Mouse (Mus musculus): ENCODE results near the gene Lrmda.

Gene Lrmda

DNA sequence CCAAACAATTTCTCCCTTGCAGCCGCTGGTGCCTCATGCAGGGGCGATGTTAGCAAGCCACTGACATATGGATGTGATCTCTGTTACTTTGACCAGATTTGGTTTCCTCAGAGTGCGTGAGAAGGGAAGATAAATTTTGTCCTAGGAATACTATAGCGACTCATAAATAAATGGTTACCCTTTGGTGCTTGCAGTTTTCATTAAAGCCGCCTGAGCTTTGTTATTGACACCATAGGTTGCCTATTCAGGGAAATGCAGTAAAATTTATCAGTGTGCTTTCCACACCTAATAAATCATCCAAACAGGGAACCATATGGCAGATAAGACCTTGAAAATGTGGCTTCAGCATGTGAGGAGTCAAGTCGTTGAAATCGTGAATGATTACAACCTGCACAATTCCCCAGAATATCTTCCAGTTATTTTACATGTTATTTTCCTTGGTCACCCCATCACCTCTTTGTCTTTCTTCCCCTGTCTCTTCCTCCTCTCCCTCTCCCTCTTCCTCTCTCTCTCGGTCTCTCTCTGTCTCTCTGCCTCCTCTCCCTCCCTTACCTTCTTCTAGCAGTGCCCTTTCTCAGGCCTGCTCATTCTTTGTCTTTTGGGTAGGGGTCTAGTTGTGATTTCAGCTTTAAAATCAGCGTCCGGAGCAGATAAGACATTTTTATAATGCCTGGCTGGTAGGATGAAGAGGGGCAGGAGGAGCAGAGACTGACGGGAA lies 148.7 kb downstream of the Lrmda start:
- CTCF ChIA-PET, result interaction anchor here in 1 of 4 experiments (0.6 kb wide), 2 partner anchors 46 to 186 kb away, joined by 3 to 4 read pairs; no protein-coding TSS in a partner anchor
- POLR2A ChIA-PET, result interaction anchor here in 1 of 4 experiments (0.6 to 1.3 kb wide), 2 partner anchors 11 to 146 kb away, joined by 4 read pairs; no protein-coding TSS in a partner anchor

DNA sequence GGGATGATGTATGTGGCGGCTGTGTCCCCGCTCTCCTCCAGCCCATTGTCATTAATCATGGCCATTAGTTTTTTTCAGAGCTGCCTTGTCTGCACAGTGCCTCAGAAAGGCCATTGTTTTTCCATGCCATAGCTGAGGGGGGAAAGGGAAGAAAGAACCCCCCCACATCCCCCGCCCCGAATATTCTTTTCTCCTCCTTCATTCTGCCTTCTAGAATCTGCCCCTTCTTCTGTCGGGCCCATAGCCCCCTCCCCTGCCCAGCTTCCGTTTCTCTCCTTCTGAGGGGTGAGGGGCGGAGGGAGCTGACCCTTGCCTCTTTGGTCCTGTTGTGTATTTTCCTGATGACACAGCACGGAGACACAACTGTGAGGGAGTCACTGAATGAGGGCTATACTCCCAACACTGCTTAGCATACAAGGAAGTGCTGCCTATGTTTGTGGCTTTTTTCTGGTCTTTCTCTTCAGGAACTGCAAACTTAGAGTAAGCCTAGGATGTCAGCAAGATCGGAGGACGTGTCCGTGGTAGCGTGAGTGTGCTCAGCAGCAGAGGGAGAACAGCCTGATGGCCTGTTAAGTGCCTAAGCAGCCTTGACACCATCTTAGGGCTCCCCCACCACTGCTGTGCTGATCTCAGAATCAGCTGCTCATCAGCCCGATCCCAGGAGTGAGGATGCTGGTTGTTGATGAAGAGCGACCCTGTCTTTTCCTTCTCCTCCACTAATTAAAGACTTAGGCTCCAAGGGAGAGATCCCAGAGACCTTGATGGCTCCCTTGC lies 149.5 kb downstream of the Lrmda start:
- CTCF ChIA-PET, result interaction anchor here in 1 of 4 experiments (0.6 kb wide), 2 partner anchors 114 to 187 kb away, joined by 4 to 17 read pairs; no protein-coding TSS in a partner anchor
- POLR2A ChIA-PET, result no interaction called here

DNA sequence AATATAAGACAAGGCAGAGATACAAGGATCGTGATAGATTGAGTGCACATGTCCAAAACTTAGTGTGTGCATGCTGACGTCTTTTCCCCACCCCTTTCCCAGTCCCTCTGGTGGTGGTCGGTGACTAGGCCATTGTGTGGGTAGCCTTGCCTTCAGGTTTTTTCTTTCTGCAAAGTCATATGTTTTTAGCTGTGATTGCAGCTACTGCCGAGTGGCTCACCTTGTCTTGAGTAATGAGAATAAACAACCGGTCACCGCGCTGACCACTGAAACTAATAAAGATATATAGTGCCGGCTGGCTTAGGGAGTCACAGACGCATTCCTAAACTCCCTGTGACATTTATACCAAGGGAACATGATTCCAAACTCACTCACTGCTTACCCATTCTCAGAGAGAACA lies 155.2 kb downstream of the Lrmda start:
- CTCF ChIA-PET, result no interaction called here

DNA sequence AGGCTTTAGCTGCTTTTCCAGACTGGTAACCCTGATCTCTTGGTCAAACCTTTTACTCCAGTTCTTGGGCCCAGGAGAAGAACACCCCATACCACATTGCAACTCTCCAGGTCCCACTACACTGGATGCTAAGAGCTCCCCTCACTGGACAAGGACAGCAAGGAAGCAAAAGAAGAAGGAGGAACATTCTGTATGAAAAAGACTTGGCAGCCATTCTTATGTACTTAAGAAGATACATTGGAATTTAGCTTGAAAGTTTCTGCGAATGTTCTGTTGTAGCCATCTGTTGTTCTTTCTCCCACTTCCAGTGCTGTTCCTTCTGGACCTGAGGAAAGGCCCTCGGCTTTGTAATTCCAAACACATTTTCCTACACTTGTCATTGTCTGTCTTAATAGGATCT lies 160.2 kb downstream of the Lrmda start:
- CTCF ChIA-PET, result no interaction called here
- POLR2A ChIA-PET, result interaction anchor here in 1 of 4 experiments (0.6 kb wide), 1 partner anchor 694 kb away, joined by 3 read pairs; no protein-coding TSS in a partner anchor

More for the DNA sequence above, 155.2 kb downstream of the Lrmda start:
- POLR2A ChIA-PET, result no interaction called here

DNA sequence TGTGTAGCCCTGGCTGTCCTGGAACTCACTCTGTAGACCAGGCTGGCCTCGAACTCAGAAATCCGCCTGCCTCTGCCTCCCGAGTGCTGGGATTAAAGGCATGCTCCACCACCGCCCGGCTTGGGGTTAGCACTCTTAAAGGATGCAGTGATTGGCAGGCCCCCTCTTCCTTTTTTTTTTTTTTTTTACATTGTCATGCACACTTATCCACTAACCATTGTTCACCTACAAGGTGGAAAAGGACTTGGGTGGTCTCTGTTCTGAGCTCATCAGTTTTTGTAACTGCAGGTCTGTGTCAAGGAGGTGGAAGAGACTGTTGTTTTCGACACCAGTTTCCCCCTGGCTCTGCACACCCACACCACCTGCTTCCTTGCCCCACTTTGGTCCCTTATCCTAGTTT lies 162.0 kb downstream of the Lrmda start:
- POLR2A ChIA-PET, result no interaction called here

DNA sequence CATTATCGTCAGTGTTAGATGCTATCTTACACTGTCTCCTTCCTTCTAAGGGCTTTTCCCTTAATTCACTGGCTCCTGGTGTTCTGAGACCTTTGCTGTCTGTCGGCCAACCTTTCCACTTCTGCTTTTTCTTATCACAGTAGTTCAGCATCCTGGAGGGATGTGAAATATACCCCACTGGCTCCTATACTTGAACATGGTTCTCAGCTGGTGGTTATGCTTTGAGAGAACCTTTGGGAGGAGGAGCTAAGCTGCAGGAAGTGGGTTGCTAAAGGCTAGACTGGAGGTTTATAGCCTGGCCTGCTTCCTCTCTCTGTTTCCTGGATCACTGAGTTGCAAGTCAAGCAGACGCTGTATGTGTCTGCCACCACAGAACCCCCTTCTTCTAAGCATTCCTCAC lies 163.7 kb downstream of the Lrmda start:
- ChIA-PET CTCF (no interaction called here), POLR2A (interaction anchor here in 1 of 4 experiments (0.6 kb wide), 1 partner anchor 23 kb away, joined by 3 read pairs; no protein-coding TSS in a partner anchor)

More for the DNA sequence above, 162.0 kb downstream of the Lrmda start:
- CTCF ChIA-PET, result no interaction called here

DNA sequence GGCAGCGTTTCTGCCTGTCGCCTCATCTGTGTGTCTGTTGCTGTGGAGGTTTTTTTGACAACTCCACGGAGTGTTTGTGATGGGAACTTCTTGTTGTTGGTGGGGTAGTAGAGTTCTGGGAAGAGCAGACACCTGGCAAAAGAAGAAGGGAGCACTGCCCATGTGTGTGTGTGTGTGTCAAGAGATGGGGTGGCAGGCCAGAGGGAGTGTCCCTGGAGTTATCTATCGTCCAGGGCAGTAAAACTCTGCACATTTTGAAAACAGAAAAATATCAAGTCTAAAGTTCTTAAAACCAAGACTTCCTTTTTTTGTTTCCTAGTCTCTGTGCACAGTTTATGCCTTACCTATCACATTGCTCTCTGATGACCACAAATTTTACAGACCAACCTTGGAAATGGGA lies 165.9 kb downstream of the Lrmda start:
- ChIA-PET CTCF (no interaction called here), POLR2A (no interaction called here)

DNA sequence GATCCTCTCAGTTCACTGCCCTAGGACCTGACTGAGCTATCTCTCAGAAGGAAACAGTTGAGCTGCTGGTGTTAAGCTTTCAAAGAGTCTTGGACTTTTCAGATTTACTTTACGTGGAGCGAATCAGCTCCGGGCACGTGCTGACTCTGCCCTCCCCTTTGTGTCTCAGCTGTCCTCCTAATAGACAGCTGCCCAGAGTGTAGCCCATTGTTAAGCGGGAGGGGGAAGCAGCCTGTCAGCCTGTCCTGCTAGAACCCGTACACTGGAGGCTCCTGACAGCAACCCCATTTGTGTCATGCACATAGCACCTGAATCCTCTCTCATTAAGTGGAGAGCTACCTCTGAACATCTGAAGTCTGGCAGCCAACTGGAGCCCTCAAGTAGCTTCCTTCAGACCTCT lies 170.6 kb downstream of the Lrmda start:
- ChIA-PET POLR2A (no interaction called here), CTCF (no interaction called here)

DNA sequence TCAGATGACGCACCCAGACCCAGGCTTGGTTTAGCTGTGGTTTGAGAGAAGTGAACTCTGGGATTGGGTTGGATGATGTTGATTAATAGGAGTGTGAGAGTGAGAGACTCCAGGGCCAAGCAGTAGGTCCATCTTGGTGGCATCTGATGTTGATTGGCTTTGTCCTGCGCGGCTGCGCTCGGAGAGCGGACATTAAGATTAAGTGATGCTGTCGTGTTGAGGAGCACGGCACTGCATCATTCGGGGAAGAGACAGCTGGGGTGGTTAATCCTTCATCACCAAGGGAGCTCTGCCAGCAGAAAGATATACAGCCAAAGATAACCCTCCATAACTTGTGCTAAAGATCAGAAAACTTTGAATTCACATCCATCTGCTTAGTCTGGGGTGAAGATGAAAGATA lies 172.7 kb downstream of the Lrmda start:
- ChIA-PET CTCF (interaction anchor here in 1 of 4 experiments (0.6 kb wide), 1 partner anchor 316 kb away, joined by 3 read pairs; no protein-coding TSS in a partner anchor), POLR2A (no interaction called here)

DNA sequence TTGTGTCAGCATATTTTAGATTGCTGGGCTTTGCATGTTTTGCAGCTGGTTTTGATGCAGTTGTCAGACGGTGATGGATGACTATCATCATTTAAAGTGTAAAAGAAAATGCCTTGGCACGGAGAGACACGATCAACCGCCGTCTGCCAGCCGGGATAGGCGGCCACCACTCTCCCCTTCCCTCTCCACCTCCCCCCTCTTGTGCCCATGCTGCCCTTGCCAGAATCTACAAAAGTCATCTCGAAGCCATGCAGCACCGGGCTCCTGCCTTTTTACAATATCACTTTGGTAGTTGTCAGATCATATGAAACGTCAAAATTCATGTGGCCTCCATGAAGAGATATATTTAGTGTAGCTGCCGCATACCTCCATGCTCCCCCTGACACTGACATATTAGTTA lies 178.5 kb downstream of the Lrmda start:
- POLR2A ChIA-PET, result no interaction called here
- CTCF ChIA-PET, result no interaction called here

DNA sequence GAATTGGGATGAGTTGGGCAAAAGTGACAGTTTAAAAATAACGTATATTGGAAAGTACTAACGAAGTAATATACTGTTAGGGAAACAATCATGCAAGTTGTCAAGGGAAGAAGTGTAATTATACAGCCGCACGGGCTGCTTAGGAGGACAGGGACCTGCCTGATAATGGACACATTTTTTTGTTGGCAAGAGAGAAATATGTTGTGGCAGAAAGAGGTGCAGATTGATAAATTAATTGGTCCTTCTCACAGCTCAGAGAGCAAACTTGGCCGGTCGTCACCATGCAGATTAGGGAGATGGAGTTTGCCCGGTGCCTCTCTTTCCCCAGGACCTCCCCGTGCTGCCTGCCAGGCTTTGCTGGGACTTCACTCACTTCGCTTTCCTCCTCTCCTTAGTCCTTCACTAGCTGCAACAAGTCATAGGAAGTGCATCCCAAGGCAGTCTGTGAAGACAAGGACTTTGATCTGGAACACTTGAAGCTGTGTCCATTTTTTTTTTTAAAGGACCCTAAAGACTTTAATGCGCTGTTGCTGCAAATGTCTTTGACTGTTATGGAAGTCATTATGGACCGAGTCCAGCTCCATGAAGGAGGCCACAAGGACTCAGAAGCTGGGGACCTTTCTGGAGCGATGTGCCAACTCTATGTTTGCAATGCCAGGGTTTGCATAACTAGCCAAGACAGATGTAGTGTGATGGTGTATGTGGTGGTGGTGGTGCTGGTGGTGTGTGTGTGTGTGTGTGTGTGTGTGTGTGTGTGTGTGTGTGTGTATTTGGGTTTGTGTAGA lies 179.3 kb downstream of the Lrmda start:
- ChIA-PET CTCF (interaction anchor here in 1 of 4 experiments (0.5 kb wide), 1 partner anchor 256 kb away, joined by 3 read pairs; no protein-coding TSS in a partner anchor), POLR2A (no interaction called here)

DNA sequence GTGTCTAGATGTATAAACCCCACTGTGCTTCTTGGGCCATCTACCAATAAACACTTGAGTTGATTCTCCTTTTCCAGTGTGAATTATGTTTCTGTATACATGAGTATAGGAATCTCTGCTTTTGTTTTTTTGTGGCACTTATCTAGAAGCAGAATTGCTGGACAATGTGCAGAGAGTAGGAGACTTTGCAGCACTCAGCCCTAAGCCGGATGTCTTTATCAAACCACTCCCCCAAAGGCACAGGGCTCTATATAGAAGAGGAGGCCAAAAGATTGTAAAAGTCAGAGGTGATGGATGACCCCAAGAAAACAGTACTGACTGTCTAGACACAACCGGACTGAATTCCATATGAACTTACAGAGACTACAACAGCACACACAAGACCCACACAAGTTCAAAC lies 182.2 kb downstream of the Lrmda start:
- CTCF ChIA-PET, result no interaction called here
- POLR2A ChIA-PET, result no interaction called here

DNA sequence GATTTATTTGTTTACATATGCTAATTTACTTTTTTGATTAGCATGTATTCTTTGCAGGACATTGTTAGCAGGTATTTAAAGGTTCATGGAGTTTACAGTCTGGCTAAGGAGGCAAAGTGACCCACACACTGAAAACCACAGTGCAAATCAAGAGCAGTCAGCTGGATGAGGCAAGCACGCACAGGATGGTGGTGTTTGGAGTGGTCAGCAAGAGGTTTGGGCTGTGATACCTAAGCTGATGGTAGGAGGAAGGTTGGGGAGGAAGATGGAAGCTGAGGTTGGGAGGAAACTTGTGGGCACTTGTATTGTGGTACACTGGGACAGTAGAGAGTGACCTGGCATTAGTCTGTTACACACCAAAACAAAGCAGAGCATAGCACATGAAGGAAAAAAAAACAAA lies 191.1 kb downstream of the Lrmda start:
- ChIA-PET POLR2A (no interaction called here), CTCF (interaction anchor here in 1 of 4 experiments (0.7 kb wide), 1 partner anchor 11 kb away, joined by 4 read pairs; no protein-coding TSS in a partner anchor)

DNA sequence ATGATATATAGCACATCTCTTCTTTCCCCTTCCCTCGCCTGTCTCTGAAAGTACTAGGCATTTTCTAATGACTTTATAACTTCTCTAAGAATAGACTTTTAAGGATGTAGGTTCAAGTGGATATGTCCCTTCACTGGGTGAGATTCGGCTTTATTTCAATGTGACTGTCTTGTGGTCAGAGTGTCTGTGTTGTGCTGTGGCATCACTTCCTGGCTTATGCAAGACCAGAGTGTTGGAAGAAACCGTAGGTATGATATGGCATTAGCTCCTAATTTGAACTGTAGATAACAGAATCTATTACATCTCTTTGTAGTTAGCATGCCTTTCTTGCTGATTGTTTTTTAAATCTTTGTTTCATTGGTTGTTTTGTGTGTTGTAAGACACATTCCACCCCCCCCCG lies 198.7 kb downstream of the Lrmda start:
- POLR2A ChIA-PET, result interaction anchor here in 2 of 4 experiments (0.6 kb wide), 2 partner anchors 186 to 1039 kb away, joined by 3 read pairs; no protein-coding TSS in a partner anchor
- CTCF ChIA-PET, result interaction anchor here in 1 of 4 experiments (0.6 kb wide), 1 partner anchor 829 kb away, joined by 3 read pairs; no protein-coding TSS in a partner anchor

DNA sequence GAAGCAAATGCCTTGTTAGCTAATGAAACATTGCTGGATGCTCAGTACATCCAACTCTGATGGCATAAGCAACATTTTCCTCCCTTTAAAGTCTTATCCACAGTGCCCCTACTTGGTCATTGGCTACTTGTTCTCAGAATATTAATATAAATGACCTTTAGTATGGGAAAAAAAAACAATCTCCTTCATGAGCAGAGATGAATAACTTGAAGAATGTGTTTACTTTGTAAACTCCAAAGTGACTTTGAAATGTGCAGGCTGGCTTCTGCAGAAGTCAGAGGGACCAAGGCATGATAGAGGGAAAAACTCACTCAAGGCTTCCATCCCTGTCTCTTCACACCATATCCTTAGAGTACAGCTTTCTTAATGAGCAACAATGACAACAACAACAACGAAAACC lies 202.5 kb downstream of the Lrmda start:
- ChIA-PET CTCF (interaction anchor here in 1 of 4 experiments (0.6 kb wide), 1 partner anchor 11 kb away, joined by 4 read pairs; no protein-coding TSS in a partner anchor), POLR2A (no interaction called here)

DNA sequence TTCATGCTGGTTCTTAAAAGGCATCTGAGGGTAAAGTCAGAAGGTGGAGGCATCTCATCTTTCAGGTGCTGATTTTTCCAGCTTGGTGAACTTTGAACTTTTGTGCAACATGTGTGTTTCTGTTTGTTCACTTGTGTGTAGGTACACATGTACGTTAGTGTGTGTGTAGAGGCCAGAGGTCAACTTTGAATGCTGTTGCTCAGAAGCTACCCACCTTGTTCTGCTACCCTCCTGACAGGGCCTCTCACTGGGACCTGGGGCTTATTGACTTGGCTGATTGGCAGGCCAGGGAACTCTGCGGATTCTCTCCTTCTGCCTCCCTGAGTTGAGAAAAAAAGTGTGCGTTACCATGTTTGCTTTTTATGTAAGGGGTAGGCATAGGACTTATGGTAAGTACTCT lies 203.1 kb downstream of the Lrmda start:
- POLR2A ChIA-PET, result no interaction called here
- CTCF ChIA-PET, result no interaction called here

DNA sequence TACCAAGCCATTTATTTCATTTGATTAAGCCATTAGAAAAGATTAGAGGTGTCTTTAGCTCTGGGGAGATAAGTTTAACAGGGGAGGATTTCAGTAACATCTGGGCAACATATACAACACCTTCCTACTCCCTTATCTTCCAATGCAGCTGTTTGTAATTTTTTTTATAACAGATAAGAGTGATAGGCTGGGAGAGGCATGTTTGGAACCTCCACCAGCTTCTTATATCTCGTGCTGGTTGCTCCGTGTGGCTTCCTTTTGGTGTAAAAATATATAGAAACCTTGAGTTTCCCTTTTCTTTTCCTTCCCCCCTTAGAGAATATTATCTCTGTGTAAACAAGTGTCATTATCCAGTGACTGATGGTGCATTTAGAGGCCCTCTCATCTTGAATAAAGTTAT lies 206.7 kb downstream of the Lrmda start:
- POLR2A ChIA-PET, result no interaction called here

DNA sequence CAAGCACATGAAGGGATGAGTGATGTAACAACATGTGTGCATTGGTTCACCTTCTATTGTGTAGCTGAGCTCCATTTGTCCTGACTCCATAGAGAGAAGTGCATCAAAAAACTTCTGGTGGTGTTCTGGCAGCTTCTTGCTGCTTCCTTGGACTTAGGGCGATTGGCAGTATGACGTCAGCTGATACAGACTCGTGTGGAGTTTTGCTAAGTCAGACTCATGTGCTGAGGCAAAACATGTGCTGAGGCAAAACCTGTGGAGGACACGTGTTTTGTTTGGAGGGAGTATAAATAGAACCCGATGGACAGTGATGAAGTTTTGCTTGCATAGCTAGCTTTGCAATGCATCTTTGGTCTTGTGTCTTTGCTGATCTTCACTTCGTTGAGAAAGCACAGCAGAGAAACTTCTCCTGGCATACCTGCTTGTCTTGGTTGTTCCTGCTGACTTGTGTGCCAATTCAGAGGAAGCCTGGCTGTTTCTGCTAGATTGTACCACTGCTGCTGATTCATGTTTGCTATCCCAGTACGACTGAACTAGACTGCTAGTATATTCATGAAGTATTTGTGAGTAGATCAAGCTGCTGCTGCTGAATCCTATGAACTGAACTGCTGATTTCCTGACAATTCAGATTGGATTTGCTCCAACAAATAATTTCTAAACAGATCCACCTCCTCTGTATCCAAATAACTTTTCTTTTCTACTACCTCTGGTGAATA lies 208.9 kb downstream of the Lrmda start:
- CTCF ChIA-PET, result interaction anchor here in 2 of 4 experiments (0.6 to 0.8 kb wide), 3 partner anchors 9 to 349 kb away, joined by 3 read pairs; no protein-coding TSS in a partner anchor
- POLR2A ChIA-PET, result no interaction called here

More for the DNA sequence above, 206.7 kb downstream of the Lrmda start:
- CTCF ChIA-PET, result interaction anchor here in 1 of 4 experiments (0.5 kb wide), 1 partner anchor 13 kb away, joined by 4 read pairs; no protein-coding TSS in a partner anchor

DNA sequence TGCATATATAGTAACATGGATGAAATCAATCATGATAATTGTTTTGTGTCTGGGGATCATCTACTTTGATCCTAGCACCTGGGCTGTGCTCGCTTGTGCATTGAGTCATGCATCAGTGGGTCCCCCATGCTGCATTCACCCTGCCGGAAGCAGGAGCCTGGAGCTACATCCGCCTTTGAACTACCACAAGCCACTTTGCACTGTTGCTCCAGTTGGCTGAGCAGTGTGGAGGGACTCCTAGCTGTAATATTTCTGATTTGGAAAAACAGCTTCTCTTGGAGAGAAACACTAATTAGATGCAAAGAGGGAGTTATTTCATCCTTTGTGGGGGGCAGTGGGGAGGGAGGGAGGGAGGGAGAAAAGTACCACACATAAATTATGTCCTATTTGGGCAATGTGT lies 220.8 kb downstream of the Lrmda start:
- ChIA-PET POLR2A (no interaction called here), CTCF (no interaction called here)
